Mouse (Mus musculus): ENCODE data around the gene Casc1.

Casc1 gene

DNA sequence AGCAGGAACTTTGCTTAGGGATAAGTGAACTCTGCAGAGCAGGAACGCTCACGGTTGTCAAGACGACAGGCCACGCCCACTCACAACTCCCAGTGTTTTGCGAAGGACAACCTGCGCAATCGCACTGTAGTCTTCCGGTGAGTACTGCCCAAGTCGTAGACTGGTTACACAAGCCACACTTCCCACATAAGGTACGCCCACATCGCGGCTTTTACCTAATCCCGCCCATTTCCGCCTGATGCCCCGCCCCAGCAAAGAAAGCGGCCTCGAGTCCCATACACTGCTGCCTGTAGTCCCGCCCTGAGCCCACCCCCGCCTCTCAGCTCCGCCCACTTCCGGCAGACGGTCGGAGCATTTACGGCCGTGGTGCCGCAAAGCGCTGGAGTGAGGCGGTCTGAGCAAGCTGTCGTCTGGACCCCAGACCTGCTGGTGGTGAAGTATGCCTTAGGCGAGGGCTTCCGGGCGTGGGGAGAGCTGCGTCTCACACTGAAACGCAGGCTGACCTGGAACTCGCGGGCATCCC lies at the start of gene Casc1, which contains the start of gene Etfrf1:
Gene Casc1, minus strand, starts transcription at position 190 of the 523 bp plus-strand sequence.
Gene Etfrf1, plus strand, starts transcription at position 319 of the 523 bp plus-strand sequence.
- ChIA-PET POLR2A (interaction anchor here (0.5 to 6.4 kb wide), 137 partner anchors 9 to 1851 kb away, joined by 3 to 212 read pairs (median 5); partner anchors contain the start of genes Bcat1 (in 3 of the 4), Kras (in 2 of the 4) and Rassf8 (in 1 of the 4)), CTCF (interaction anchor here (0.6 to 2.1 kb wide), 17 partner anchors 10 to 190 kb away, joined by 3 to 14 read pairs (median 3); no protein-coding TSS in a partner anchor)

DNA sequence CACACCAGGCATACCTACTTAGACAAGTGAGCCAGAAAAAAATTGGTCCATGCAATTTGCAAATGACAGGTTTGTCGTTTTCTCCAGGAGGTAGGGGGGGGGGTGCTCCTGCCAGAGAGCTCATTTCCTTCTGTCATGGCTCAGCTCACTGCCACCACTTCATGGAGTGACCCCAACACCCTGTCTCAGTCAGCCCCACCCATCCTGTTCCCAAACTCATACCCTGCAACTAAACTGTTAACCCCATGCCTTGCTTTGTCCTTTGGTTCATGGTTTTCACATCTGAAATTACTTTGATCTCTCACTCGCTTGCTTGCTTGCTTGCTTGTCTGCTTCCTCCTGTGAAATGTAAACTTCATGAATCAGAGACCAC lies 45.9 kb upstream of the Casc1 start:
- ChIA-PET POLR2A (interaction anchor here in 2 of 4 experiments (0.7 to 10.0 kb wide), 20 partner anchors 10 to 507 kb away, joined by 3 to 115 read pairs (median 4); partner anchors contain the start of genes Casc1 (in 2 of the 2) and Etfrf1 (in 2 of the 2)), CTCF (interaction anchor here in 3 of 4 experiments (0.6 to 1.6 kb wide), 7 partner anchors 10 to 260 kb away, joined by 3 to 10 read pairs (median 4); no protein-coding TSS in a partner anchor)

DNA sequence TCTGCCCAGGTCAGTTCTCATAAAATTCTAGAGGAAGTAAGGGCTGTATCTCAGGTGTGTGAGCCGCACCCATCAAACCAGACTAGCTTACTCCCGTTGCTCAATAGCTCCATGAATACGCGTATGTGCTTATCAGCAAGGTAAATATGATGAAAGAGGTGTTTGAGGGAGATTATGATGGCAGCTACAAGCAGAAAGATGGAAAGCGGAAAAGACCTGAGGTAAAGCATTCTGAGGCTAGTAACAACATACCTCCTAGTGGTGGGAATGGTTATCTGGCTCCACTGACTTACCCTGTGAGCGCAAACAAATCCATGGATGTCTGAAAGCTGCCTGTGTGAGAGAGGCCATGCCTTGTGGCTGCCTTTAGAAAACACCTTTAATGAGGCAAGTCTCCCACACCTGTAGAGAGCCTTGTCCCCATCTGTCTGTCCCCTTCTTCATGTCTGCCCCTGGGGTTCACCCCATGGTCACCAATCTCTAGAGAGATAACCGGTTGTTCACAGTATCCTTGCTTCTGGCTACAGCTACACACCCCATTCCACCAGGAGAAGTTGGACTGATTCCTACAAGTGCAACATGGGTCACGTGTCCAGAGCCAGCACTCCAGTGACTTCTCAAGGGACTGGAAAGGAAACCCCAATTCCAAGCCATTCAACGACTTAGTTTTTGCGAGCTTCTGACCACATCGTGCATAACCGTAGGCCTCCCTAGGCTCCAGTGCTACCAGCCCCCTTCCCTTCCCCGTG lies 45.3 kb upstream of the Casc1 start:
- ChIA-PET POLR2A (interaction anchor here in 2 of 4 experiments (0.7 to 10.0 kb wide), 18 partner anchors 10 to 508 kb away, joined by 3 to 115 read pairs (median 3); partner anchors contain the start of genes Casc1 (in 2 of the 2) and Etfrf1 (in 2 of the 2)), CTCF (interaction anchor here (0.6 to 1.6 kb wide), 8 partner anchors 10 to 259 kb away, joined by 3 to 10 read pairs (median 4); no protein-coding TSS in a partner anchor)

DNA sequence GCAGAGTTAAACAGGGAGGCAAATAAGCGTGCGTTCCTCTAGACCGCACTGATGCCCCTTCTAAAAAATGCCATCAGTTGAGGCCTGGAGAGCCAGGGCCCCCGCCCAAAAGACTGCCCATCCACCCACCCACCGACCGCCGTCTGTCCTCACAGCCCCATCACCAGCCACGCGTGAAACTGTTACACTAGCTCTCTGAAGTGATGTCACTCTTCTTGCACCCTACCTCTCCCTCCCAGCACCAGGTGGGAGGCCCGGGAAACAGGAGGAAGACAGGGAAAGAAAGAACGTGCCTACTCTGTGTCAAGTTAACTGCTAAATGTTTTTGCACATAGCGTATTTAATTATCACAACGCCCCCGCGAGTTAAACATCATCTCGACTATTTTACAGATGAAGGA lies 40.0 kb upstream of the Casc1 start:
- ChIA-PET POLR2A (interaction anchor here in 3 of 4 experiments (0.6 to 10.0 kb wide), 16 partner anchors 9 to 576 kb away, joined by 3 to 115 read pairs (median 5); partner anchors contain the start of genes Casc1 (in 1 of the 3) and Etfrf1 (in 1 of the 3)), CTCF (interaction anchor here in 1 of 4 experiments (1.2 kb wide), 1 partner anchor 8 kb away, joined by 5 read pairs; no protein-coding TSS in a partner anchor)

DNA sequence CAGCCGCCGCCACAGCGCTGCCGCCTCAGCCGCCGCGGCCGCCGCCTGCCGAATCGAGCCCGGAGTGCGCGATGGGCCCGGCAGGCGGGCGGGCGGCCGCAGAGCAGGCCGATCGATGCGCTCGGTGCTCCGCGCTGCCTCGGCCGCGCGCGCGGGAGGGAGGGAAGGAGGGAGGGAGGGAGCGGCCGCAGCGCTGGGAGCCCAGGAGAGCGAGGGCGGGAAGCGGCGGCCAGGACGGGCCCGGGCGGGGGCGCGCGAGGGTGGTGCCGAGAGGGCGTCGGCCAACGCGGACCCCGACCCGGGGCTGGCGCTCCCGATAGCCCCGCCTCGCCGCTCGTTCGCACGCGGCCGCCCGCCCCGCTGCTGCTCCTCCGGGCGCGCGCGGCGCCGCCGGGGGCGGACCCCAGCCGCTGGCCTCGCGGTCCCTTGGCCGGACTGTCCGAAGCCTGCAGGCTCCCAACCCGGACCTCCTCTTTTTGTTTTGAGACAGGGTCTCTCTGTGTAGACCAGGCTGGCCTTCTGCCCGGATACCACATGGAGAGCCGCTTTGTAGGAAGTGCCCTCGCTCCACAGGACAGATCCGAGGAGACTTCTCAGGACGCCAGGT lies 39.5 kb upstream of the Casc1 start, which contains the start of gene Kras:
Gene Kras, minus strand, starts transcription at position 55 of the 607 bp plus-strand sequence.
- ChIA-PET CTCF (interaction anchor here in 1 of 4 experiments (1.2 kb wide), 1 partner anchor 8 kb away, joined by 5 read pairs; no protein-coding TSS in a partner anchor), POLR2A (interaction anchor here in 3 of 4 experiments (0.6 to 10.0 kb wide), 15 partner anchors 15 to 90 kb away, joined by 3 to 115 read pairs (median 8); partner anchors contain the start of genes Casc1 (in 2 of the 3) and Etfrf1 (in 2 of the 3))

DNA sequence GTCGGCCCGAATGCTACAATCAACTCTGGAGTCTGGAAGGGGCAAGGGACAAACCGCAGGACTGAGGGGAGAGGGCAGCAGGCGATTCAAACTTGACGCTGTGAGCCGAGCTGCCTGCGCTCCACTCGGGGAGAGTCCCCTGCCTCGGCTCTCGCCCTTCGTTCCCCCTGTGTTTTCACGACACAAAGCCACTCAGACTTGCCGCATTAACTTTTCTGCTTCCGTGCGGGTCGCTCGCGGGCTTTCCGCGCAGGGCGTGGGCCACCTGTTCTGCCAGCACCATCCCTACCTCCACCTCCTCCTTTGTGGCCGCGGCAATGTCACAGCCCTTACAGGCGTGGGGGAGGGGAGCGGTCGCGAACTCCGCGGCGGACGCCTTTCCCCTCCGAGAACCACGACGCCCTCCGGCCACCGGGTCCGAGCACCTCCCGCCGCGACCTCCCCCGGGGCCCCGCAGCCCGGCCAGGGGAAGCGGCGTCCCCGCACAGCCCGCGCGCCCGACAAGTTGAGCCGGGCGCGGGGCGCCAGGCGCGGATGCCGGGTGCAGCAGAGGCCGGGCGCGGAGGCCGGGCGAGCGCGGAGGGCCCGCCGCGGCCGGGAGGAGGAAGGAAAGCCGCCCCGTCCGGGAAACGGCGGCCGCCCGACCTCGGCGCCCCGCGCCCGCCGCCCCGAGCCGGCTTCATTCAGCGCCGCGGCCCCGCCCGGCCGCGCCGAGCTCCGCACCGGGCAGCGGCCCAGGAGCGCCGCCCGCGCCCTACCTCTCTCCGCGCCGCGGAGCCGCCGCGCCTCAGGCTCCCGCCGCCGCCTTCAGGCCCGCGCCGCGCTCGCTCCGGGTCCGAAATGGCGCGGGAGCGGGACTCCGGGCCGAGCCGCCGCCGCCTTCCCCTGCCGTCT lies 38.7 kb upstream of the Casc1 start:
- CTCF ChIA-PET: interaction anchor here in 2 of 4 experiments (1.1 to 1.3 kb wide), 2 partner anchors 92 kb away, joined by 4 read pairs; no protein-coding TSS in a partner anchor
- POLR2A ChIA-PET: interaction anchor here (0.6 to 10.0 kb wide), 28 partner anchors 10 to 180 kb away, joined by 3 to 115 read pairs (median 4); partner anchors contain the start of genes Casc1 (in 3 of the 4) and Etfrf1 (in 3 of the 4)

DNA sequence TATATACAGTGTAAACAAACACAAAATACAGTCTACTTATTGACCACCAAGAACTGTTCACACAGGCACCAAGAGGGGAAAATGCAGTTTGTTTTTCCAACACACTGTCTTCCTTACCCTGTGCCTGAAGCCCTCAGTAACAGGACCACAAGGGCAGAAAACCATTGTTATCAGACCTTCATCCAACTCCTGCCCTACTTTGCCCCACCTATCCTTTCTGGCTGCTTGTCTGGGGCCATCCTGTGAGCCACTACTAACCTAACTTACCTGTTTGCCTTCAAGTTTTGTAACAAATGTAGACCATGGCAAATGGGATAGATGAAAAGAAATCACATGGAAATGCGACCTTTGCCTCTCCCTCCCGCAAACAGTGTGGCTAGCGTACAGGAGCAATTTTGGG lies 37.1 kb upstream of the Casc1 start:
- CTCF ChIA-PET: no interaction called here

DNA sequence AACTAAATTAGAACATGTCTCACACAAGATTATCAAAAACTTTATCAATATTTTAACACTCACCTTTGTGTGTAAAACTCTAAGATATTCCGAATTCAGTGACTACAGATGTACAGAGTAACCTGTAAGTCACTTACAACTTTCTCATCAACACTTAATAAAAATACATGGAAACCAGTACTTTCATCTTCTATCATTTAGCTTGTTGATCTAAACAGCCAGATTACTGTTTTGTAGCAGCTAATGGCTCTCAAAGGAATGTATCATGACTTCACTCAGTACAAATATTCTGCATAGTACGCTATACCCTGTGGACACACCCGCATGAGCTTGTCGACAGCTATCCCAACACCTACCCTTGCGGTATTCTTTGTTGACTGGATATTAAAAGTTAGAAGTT lies 36.0 kb upstream of the Casc1 start:
- ChIA-PET POLR2A (interaction anchor here in 3 of 4 experiments (0.6 to 10.5 kb wide), 16 partner anchors 9 to 93 kb away, joined by 3 to 118 read pairs (median 4); partner anchors contain the start of genes Casc1 (in 3 of the 3) and Etfrf1 (in 3 of the 3)), CTCF (no interaction called here)

More for the DNA sequence above, 37.1 kb upstream of the Casc1 start:
- POLR2A ChIA-PET: interaction anchor here in 2 of 4 experiments (0.9 to 10.0 kb wide), 7 partner anchors 12 to 93 kb away, joined by 3 to 115 read pairs (median 10); no protein-coding TSS in a partner anchor

DNA sequence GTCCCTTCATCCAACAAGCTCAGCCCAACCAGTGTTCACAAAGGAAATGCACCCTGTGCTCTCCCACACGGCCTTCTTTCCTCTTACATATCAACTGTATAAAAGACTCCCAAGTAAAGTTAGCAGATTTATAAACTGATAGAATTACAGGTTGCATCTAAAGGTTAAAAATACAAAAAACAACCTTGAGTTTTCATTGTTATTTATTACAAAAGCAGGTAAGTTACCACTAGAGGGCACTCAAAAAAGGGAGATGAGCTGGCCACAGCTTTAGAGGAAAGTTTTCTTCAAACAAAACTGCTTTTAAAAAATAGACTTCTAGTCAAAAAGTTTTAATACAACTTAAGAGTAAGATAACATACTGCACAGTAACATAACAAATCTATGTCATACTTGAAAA lies 31.7 kb upstream of the Casc1 start:
- POLR2A ChIA-PET: interaction anchor here in 3 of 4 experiments (0.6 to 10.5 kb wide), 18 partner anchors 12 to 109 kb away, joined by 3 to 118 read pairs (median 6); partner anchors contain the start of genes Casc1 (in 3 of the 3) and Etfrf1 (in 3 of the 3)

DNA sequence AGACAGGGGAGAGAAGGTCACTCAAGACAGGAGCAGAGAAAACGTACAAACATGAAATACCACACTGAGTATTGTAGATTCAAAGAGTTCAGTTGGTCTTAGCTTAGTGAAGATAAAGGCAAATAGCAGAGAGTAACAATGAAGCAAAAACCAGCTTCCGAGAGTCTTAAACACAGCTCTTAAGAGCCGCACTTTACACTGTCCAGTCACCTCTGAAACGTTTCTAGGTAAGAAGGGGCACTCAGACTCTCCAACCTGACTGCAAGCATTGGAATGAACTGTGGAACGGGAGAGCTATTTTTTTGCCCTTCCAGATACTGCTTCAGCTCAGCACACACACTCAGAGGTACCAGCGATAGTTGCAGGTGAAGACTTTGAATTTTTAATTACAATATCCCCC lies 29.5 kb upstream of the Casc1 start:
- POLR2A ChIA-PET: interaction anchor here (1.0 to 10.5 kb wide), 9 partner anchors 11 to 101 kb away, joined by 3 to 118 read pairs (median 5); partner anchors contain the start of genes Casc1 (in 3 of the 4) and Etfrf1 (in 3 of the 4)

More for the DNA sequence above, 31.7 kb upstream of the Casc1 start:
- CTCF ChIA-PET: interaction anchor here (0.6 to 3.5 kb wide), 33 partner anchors 9 to 991 kb away, joined by 3 to 44 read pairs (median 4); partner anchors contain the start of genes Casc1 (in 2 of the 4) and Etfrf1 (in 2 of the 4)

DNA sequence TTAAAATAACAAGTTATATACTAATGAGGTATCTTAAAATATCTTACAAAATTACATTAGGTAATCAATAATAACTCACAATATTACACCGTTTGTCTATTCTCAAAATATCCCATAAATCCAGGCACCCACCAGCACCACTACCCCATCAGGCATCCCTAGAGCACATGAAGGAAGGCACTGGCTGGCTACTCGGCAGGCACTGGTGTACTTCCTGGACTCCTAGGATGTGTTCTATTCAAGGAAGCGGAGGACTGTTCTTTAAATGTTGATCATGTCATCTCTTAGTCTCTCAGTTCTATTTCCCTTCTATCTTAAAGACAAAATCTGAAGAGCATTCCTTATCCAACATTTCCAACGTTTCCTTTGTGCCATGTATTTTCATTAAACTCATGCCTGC lies 26.3 kb upstream of the Casc1 start:
- ChIA-PET CTCF (no interaction called here), POLR2A (interaction anchor here in 1 of 4 experiments (0.6 to 10.5 kb wide), 2 partner anchors 103 to 1377 kb away, joined by 4 to 100 read pairs; no protein-coding TSS in a partner anchor)

More for the DNA sequence above, 29.5 kb upstream of the Casc1 start:
- CTCF ChIA-PET: interaction anchor here in 2 of 4 experiments (0.8 to 1.8 kb wide), 3 partner anchors 100 to 102 kb away, joined by 4 to 10 read pairs (median 5); no protein-coding TSS in a partner anchor

DNA sequence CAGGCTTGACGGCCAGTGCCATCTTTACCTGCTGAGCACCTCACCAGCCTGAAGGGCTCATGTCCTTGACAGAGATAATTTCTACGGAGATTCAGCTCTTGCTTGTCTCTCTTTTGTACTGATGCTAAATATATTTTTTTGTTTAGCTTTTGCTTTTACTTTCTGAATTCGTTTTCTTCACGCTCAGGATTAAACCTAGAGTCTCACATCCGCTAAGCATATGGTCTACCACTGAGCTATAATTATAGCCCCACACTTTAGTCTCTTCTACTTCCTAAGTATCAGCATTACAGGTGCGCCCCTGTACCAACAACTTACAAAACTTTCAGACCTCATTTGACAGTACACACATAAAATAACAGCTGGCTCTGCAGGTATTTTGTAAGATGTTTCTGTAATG lies 24.6 kb upstream of the Casc1 start:
- ChIA-PET CTCF (interaction anchor here in 1 of 4 experiments (0.7 to 1.4 kb wide), 2 partner anchors 106 to 251 kb away, joined by 3 to 4 read pairs; no protein-coding TSS in a partner anchor), POLR2A (interaction anchor here in 3 of 4 experiments (0.6 to 2.6 kb wide), 17 partner anchors 9 to 172 kb away, joined by 3 to 11 read pairs (median 4); partner anchors contain the start of genes Casc1 (in 2 of the 3) and Etfrf1 (in 2 of the 3))

DNA sequence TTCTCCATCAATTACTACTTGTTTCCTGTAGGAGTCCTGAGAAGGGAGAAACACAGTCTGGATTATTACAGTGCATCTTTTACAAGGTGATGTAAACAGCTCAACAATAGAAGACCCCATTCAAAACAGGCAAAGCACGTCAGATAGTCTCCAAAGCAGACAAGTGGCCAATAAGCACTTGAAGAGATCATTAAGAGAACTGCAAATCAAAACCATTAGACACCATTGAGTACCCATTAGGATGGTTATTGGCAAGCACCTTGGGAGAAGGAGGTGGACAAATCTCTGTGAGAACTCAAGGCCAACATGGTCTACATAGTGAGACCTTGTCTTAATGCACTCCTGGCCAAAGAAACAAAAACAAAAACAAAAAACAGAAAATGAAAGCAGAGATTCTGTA lies 23.6 kb upstream of the Casc1 start:
- CTCF ChIA-PET: no interaction called here

DNA sequence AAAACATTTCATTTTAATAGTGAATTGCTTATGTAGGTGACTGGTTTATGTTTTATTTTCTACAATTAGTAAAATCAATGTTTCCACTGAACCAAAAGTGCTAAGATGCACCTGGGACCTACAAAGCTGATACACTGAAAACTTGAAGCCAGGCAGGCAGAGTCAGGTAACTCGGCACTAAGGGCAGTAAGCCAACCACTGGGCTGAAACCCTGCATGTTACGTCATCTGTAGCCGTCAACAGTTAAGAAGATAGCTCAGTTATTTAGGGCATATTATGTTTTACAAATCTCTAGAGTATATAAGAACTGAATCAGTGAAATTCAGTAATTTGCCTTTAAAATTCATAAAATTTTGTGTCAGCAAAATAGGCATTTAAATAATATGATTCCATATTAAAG lies 15.5 kb upstream of the Casc1 start:
- POLR2A ChIA-PET: interaction anchor here (1.0 to 1.8 kb wide), 8 partner anchors 11 to 90 kb away, joined by 3 to 7 read pairs (median 4); partner anchors contain the start of genes Casc1 (in 4 of the 4) and Etfrf1 (in 4 of the 4)
- CTCF ChIA-PET: interaction anchor here in 1 of 4 experiments (0.5 kb wide), 1 partner anchor 192 kb away, joined by 4 read pairs; no protein-coding TSS in a partner anchor

More for the DNA sequence above, 23.6 kb upstream of the Casc1 start:
- POLR2A ChIA-PET: interaction anchor here in 3 of 4 experiments (0.6 to 2.6 kb wide), 6 partner anchors 13 to 106 kb away, joined by 3 to 11 read pairs (median 4); partner anchors contain the start of genes Casc1 (in 2 of the 3) and Etfrf1 (in 2 of the 3)

DNA sequence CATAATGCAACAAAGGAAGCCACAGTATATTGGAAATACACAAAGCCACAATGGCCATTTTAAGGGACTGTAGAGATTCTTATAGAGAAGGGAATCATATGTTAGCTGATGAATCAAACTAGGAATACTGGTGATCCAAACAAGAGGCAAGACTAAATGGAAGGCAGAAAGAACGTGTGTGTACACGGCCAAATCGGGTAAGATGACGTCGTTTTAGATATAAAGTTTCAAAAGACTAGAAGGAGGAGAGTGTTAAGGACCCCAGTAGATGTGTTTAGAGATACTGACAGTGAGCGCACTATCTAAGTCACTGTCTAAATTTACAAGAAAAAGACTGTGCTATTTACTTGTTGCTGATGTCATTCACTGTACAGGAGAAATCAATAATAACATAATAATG lies 13.4 kb upstream of the Casc1 start:
- POLR2A ChIA-PET: interaction anchor here in 2 of 4 experiments (1.4 to 2.5 kb wide), 6 partner anchors 11 to 116 kb away, joined by 3 to 14 read pairs (median 5); partner anchors contain the start of genes Casc1 (in 2 of the 2) and Etfrf1 (in 2 of the 2)
- CTCF ChIA-PET: no interaction called here

DNA sequence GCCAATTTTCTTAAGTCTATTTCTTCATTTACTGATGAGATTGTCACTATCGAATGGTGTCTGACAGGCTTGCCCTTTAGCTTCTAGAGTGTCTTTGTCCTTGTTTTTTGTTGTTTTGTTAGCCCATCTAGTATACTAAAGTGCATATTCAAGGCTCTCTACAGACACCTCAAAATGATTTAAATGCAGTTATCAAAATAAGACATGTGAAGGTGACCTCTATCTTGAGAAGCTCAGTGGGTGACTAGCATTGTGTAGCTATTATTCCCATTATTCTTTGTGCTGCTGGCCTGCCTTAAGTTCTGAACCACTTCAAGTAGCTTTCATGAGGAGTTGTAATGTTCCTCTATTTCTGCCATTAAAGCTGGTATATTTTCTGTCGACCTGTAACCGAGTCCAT lies 5.0 kb upstream of the Casc1 start:
- CTCF ChIA-PET: interaction anchor here in 2 of 4 experiments (0.9 to 1.1 kb wide), 2 partner anchors 27 to 126 kb away, joined by 3 to 4 read pairs; no protein-coding TSS in a partner anchor
- POLR2A ChIA-PET: interaction anchor here in 3 of 4 experiments (0.7 to 2.6 kb wide), 22 partner anchors 10 to 154 kb away, joined by 3 to 13 read pairs (median 4); no protein-coding TSS in a partner anchor

All from embryonic stem cell, embryonic (primary cell).